Mouse (Mus musculus) MN1 (cell line): ENCODE results near the gene Ncdn.

Experiments
- DNase-seq: peaks from one replicate; pipeline ENCODE4 v3.0.0-alpha.2; 2016; ENCODE audit warnings: low spot score

Gene Ncdn

GRCm38 (mm10) chr4:126752024-126752607 is 1.1 kb downstream of the Ncdn start:
- DNase-seq, result peak; percentile 37

- no peak for DNase-seq
Measured at GRCm38 (mm10) chr4:126751556-126752023, 1.6 kb downstream of the Ncdn start.

- DNase-seq, result no peak
Measured at GRCm38 (mm10) chr4:126750863-126751555, 2.2 kb downstream of the Ncdn start.

GRCm38 (mm10) chr4:126750046-126750683 is 3.1 kb downstream of the Ncdn start:
- peak; percentile 21 for DNase-seq

GRCm38 (mm10) chr4:126749553-126749952 is 3.7 kb downstream of the Ncdn start:
- no peak for DNase-seq

- DNase-seq, result no peak
Measured at GRCm38 (mm10) chr4:126748381-126748780, 4.9 kb downstream of the Ncdn start.

GRCm38 (mm10) chr4:126746194-126746840 is 6.9 kb downstream of the Ncdn start:
- no peak for DNase-seq

- peak; percentile 45 for DNase-seq
Measured at GRCm38 (mm10) chr4:126745506-126746193, 7.6 kb downstream of the Ncdn start.

- no peak for DNase-seq
Measured at GRCm38 (mm10) chr4:126744831-126745230, 8.4 kb downstream of the Ncdn start.

GRCm38 (mm10) chr4:126743713-126744112 is 9.5 kb downstream of the Ncdn start:
- no peak for DNase-seq

- DNase-seq, result no peak
Measured at GRCm38 (mm10) chr4:126742976-126743375, 10.3 kb downstream of the Ncdn start.

- DNase-seq, result peak; percentile 72
Measured at GRCm38 (mm10) chr4:126741448-126741847, 11.8 kb downstream of the Ncdn start.

GRCm38 (mm10) chr4:126739966-126740676 is 13.1 kb downstream of the Ncdn start:
- DNase-seq, result no peak

- no peak for DNase-seq
Measured at GRCm38 (mm10) chr4:126736001-126736414, 17.2 kb downstream of the Ncdn start, which contains the start of gene Tfap2e. Gene Tfap2e (minus strand): TSS chr4:126736240.

GRCm38 (mm10) chr4:126735382-126736000 is 17.7 kb downstream of the Ncdn start:
- no peak for DNase-seq

GRCm38 (mm10) chr4:126734700-126735381 is 18.4 kb downstream of the Ncdn start:
- no peak for DNase-seq

GRCm38 (mm10) chr4:126734001-126734603 is 19.1 kb downstream of the Ncdn start:
- DNase-seq, result no peak

GRCm38 (mm10) chr4:126732531-126733380 is 20.5 kb downstream of the Ncdn start:
- no peak for DNase-seq

- DNase-seq, result no peak
Measured at GRCm38 (mm10) chr4:126732111-126732510, 21.1 kb downstream of the Ncdn start.
